Mouse (Mus musculus) hindbrain, embryonic 15.5 days (tissue): Measurements from ENCODE around the gene Hoxd10. TPM values are rescaled to one million over a fixed set of nuclear protein-coding genes. Genes with fewer than 3 reads are reported as not detected.

ENCODE experiments used
- microRNA counts: library from miRNA; unstranded; fragments of <30 nt; microRNA quantifications from one replicate; lab custom pipeline; 2016
- microRNA-seq: library from miRNA; unstranded; fragments of <30 nt; microRNA quantifications from one replicate; pipeline ENCODE4, GENCODE M21; 2016
- polyA plus RNA-seq: library from polyadenylated mRNA; unstranded; fragments of >200 nt; fragmentation: Nextera tagmentation; extraction: Ambion mirVana; gene quantifications from 2 replicates; pipeline ENCODE4 v1.2.1, GENCODE M21; 2015

The Hoxd10 gene
- polyA plus RNA-seq, 1 experiment from 2014 or later: not detected

MicroRNAs encoded within 50 kb of the gene (microRNA counts, 519-probe panel; counts per million panel counts)
- microRNA mmu-miR-10b (lab: Ali Mortazavi, UCI): 3,784 counts per million, percentile 81 among the panel's probes with 10 or more counts

Small RNAs within 50 kb of the gene (microRNA-seq; reads per million reads assigned to microRNA genes)
- gene Gm44463 (not detected), gene Mir10b (51,246 reads per million, percentile 99 among the genes with 10 or more reads in this experiment)

Other genes starting within 250 kb of the Hoxd10 start
- gene Lnpk, start 112.5 kb upstream of the Hoxd10 start, polyA plus RNA-seq: 44.8 and 45.7 TPM in 2 replicates
- gene Evx2, start 32.4 kb upstream of the Hoxd10 start, polyA plus RNA-seq: 0.76 and 0.87 TPM in 2 replicates
- not detected in 2 replicates for gene Hoxd13, start 23.6 kb upstream of the Hoxd10 start, polyA plus RNA-seq
- gene Hoxd12, start 16.9 kb upstream of the Hoxd10 start, polyA plus RNA-seq: not detected in 2 replicates
- not detected in 2 replicates for gene Hoxd11, start 12.4 kb upstream of the Hoxd10 start, polyA plus RNA-seq
- gene Hoxd9, start 5.8 kb downstream of the Hoxd10 start, polyA plus RNA-seq: not detected in 2 replicates
- 0.73 and 1.3 TPM in 2 replicates for gene Hoxd8, start 12.7 kb downstream of the Hoxd10 start, polyA plus RNA-seq
- 49.4 and 51.8 TPM in 2 replicates for gene Hoxd3, start 20.0 kb downstream of the Hoxd10 start, polyA plus RNA-seq
- gene Hoxd4, start 20.0 kb downstream of the Hoxd10 start, polyA plus RNA-seq: 2.7 and 3.3 TPM in 2 replicates
- gene Gm28230, start 34.8 kb downstream of the Hoxd10 start, polyA plus RNA-seq: 0.87 and 1.6 TPM in 2 replicates
- gene Hoxd1, start 71.1 kb downstream of the Hoxd10 start, polyA plus RNA-seq: 1.2 and 2.4 TPM in 2 replicates
- 152 and 165 TPM in 2 replicates for gene Mtx2, start 133.9 kb downstream of the Hoxd10 start, polyA plus RNA-seq